Mouse (Mus musculus): ENCODE results near the gene Aire. TPM values are rescaled to one million over a fixed set of nuclear protein-coding genes. Genes with fewer than 3 reads are reported as not detected.
A peak's percentile ranks its signal among the peaks of the same experiment; 100 is the strongest.

Gene Aire
- polyA plus RNA-seq, 1 experiment from 2014 or later: not detected

GRCm38 (mm10) chr10:77995639-77996038 lies 47.8 kb downstream of the Aire start:
- no peak overlapping the region for H3K27ac ChIP-seq (replicated peaks; ENCODE audit: low read depth, low read length)
- H3K27me3 ChIP-seq (replicated peaks; ENCODE audit: control insufficient read depth, insufficient read depth, low read length): no peaks in the 10 kb centered on the region
- no peak overlapping the region for H3K4me2 ChIP-seq (ENCODE audit: low read depth, low read length)
- H3K36me3 ChIP-seq (ENCODE audit: control insufficient read depth, insufficient read depth, low read length): peaks cover 96% of the 10 kb centered on the region
- no peak for ATAC-seq (ENCODE audit: low read depth)
- H3K9ac ChIP-seq (ENCODE audit: low read depth, low read length): no peak overlapping the region
- H3K4me3 ChIP-seq (ENCODE audit: low read depth, low read length): no peak overlapping the region
- 83% methylated on average over 3 of the region's 3 CpGs for WGBS
- no peak for DNase-seq (ENCODE audit: low spot score)
- no peaks in the 10 kb centered on the region for H3K4me1 ChIP-seq (ENCODE audit: control insufficient read depth, insufficient read depth, low read length)
- no peaks in the 10 kb centered on the region for H3K9me3 ChIP-seq (ENCODE audit: control insufficient read depth, low read length)

GRCm38 (mm10) chr10:77985775-77986174 lies 57.6 kb downstream of the Aire start:
- DNase-seq (ENCODE audit: low spot score) (no peak), ATAC-seq (ENCODE audit: low read depth) (no peak)
- no peaks in the 10 kb centered on the region for H3K27me3 ChIP-seq (replicated peaks; ENCODE audit: control insufficient read depth, insufficient read depth, low read length)
- no peak overlapping the region for H3K4me2 ChIP-seq (ENCODE audit: low read depth, low read length)
- no peak overlapping the region for H3K9ac ChIP-seq (ENCODE audit: low read depth, low read length)
- H3K9me3 ChIP-seq (ENCODE audit: control insufficient read depth, low read length): no peaks in the 10 kb centered on the region
- peaks cover 46% of the 10 kb centered on the region for H3K36me3 ChIP-seq (ENCODE audit: control insufficient read depth, insufficient read depth, low read length)
- H3K4me3 ChIP-seq (ENCODE audit: low read depth, low read length): no peak overlapping the region
- WGBS: 82% methylated on average over 5 of the region's 5 CpGs
- no peaks in the 10 kb centered on the region for H3K4me1 ChIP-seq (ENCODE audit: control insufficient read depth, insufficient read depth, low read length)
- H3K27ac ChIP-seq (replicated peaks; ENCODE audit: low read depth, low read length): no peak overlapping the region

- Histone ChIP-seq H3K4me2 (ENCODE audit: low read depth, low read length) (no peak overlapping the region), H3K9ac (ENCODE audit: low read depth, low read length) (no peak overlapping the region), H3K27me3 (replicated peaks; ENCODE audit: control insufficient read depth, insufficient read depth, low read length) (no peaks in the 10 kb centered on the region), H3K9me3 (ENCODE audit: control insufficient read depth, low read length) (no peaks in the 10 kb centered on the region), H3K36me3 (ENCODE audit: control insufficient read depth, insufficient read depth, low read length) (peaks cover 40% of the 10 kb centered on the region), H3K4me3 (ENCODE audit: low read depth, low read length) (no peak overlapping the region), H3K4me1 (ENCODE audit: control insufficient read depth, insufficient read depth, low read length) (no peaks in the 10 kb centered on the region), H3K27ac (replicated peaks; ENCODE audit: low read depth, low read length) (no peak overlapping the region)
- WGBS: 5% methylated on average over 4 of the region's 4 CpGs
- DNase-seq (ENCODE audit: low spot score) (peak; percentile 88), ATAC-seq (ENCODE audit: low read depth) (peak; percentile 81)
Observed at GRCm38 (mm10) chr10:77984660-77985059, 58.8 kb downstream of the Aire start.

Other genes with a start within 250 kb of the Aire start
- not detected in 2 replicates for gene Gm9639, start 248.5 kb downstream of the Aire start, polyA plus RNA-seq (2014; fragmentation: Nextera tagmentation; extraction: Ambion mirVana)
- gene Gm19668, start 244.5 kb downstream of the Aire start, polyA plus RNA-seq (2014; fragmentation: Nextera tagmentation; extraction: Ambion mirVana): not detected in 2 replicates
- not detected in 2 replicates for gene Gm9507, start 231.8 kb downstream of the Aire start, polyA plus RNA-seq (2014; fragmentation: Nextera tagmentation; extraction: Ambion mirVana)
- not detected in 2 replicates for gene Gm2696, start 228.9 kb downstream of the Aire start, polyA plus RNA-seq (2014; fragmentation: Nextera tagmentation; extraction: Ambion mirVana)
- not detected in 2 replicates for gene Krtap10-4, start 216.5 kb downstream of the Aire start, polyA plus RNA-seq (2014; fragmentation: Nextera tagmentation; extraction: Ambion mirVana)
- gene Krtap10-10, start 207.7 kb downstream of the Aire start, polyA plus RNA-seq (2014; fragmentation: Nextera tagmentation; extraction: Ambion mirVana): not detected in 2 replicates
- not detected in 2 replicates for gene Gm36176, start 196.8 kb downstream of the Aire start, polyA plus RNA-seq (2014; fragmentation: Nextera tagmentation; extraction: Ambion mirVana)
- 0.33 TPM in 1 of 2 replicates, not detected in the other for gene Gm10318, start 190.8 kb downstream of the Aire start, polyA plus RNA-seq (2014; fragmentation: Nextera tagmentation; extraction: Ambion mirVana)
- 0.28 TPM in 1 of 2 replicates, not detected in the other for gene Gm3285, start 181.6 kb downstream of the Aire start, polyA plus RNA-seq (2014; fragmentation: Nextera tagmentation; extraction: Ambion mirVana)
- gene Lrrc3, start 141.1 kb downstream of the Aire start, polyA plus RNA-seq (2014; fragmentation: Nextera tagmentation; extraction: Ambion mirVana): 3.7 and 4.2 TPM in 2 replicates
- gene Trpm2, start 73.0 kb downstream of the Aire start, polyA plus RNA-seq (2014; fragmentation: Nextera tagmentation; extraction: Ambion mirVana): 0.41 and 1.4 TPM in 2 replicates
- 27.5 and 29.1 TPM in 2 replicates for gene 1810043G02Rik, start 65.1 kb downstream of the Aire start, polyA plus RNA-seq (2014; fragmentation: Nextera tagmentation; extraction: Ambion mirVana)
- 87.0 and 114 TPM in 2 replicates for gene Pfkl, start 33.5 kb downstream of the Aire start, polyA plus RNA-seq (2014; fragmentation: Nextera tagmentation; extraction: Ambion mirVana)
- 0.25 TPM in 1 of 2 replicates, not detected in the other for gene Dnmt3l, start 1.7 kb downstream of the Aire start, polyA plus RNA-seq (2014; fragmentation: Nextera tagmentation; extraction: Ambion mirVana)
- 4.9 and 5.5 TPM in 2 replicates for gene Icosl, start 25.7 kb upstream of the Aire start, polyA plus RNA-seq (2014; fragmentation: Nextera tagmentation; extraction: Ambion mirVana)
- 27.2 and 30.5 TPM in 2 replicates for gene D10Jhu81e, start 126.2 kb upstream of the Aire start, polyA plus RNA-seq (2014; fragmentation: Nextera tagmentation; extraction: Ambion mirVana)
- gene Pwp2, start 141.5 kb upstream of the Aire start, polyA plus RNA-seq (2014; fragmentation: Nextera tagmentation; extraction: Ambion mirVana): 16.0 and 17.2 TPM in 2 replicates
- gene Trappc10, start 201.0 kb upstream of the Aire start, polyA plus RNA-seq (2014; fragmentation: Nextera tagmentation; extraction: Ambion mirVana): 16.4 and 17.4 TPM in 2 replicates

All from embryonic facial prominence, embryonic 14.5 days (tissue).